Mouse (Mus musculus) limb, embryonic 11.5 days (tissue): Measurements from ENCODE around the gene Pdap1. TPM values are rescaled to one million over a fixed set of nuclear protein-coding genes. Genes with fewer than 3 reads are reported as not detected.
A peak's percentile ranks its signal among the peaks of the same experiment; 100 is the strongest.
"Not testable (repeated sequence)": the region's sequence is repeated elsewhere in the genome, so short reads cannot be mapped to it uniquely, and the experiment has no call there.

Experiments
- ATAC-seq: fragments of 200-750 bp; cut with Nextera tagmentation; 2 replicates; pipeline ENCODE4 v1.8.0; 2017; ENCODE audit warnings: low read depth; ENCODE audit not compliant: insufficient number of reproducible peaks, low FRiP score, low TSS enrichment
- DNase-seq: peaks from one replicate; pipeline ENCODE4 v3.0.0-alpha.2; 2015; ENCODE audit warnings: low spot score
- H3K27ac ChIP-seq: fragments of 300-500 bp; sonication (generic); replicated peaks from 2 replicates; pipeline ENCODE4 v1.5.1; 2014; ENCODE audit warnings: low read depth, mild to moderate bottlenecking, low read length
- H3K27me3 ChIP-seq: fragments of 300-500 bp; sonication (generic); 2 replicates; pipeline ENCODE4 v1.6.1; 2014; ENCODE audit warnings: mild to moderate bottlenecking, low read length, mixed read lengths; ENCODE audit not compliant: control insufficient read depth, insufficient read depth
- H3K36me3 ChIP-seq: fragments of 300-500 bp; sonication (generic); 2 replicates; pipeline ENCODE4 v1.6.1; 2014; ENCODE audit warnings: mild to moderate bottlenecking, low read length, moderate library complexity, mixed read lengths; ENCODE audit not compliant: control insufficient read depth, insufficient read depth
- H3K4me1 ChIP-seq: fragments of 300-500 bp; sonication (generic); 2 replicates; pipeline ENCODE4 v1.6.1; 2014; ENCODE audit warnings: low read length, mixed read lengths; ENCODE audit not compliant: control insufficient read depth, insufficient read depth
- H3K4me2 ChIP-seq: fragments of 300-500 bp; sonication (generic); 2 replicates; pipeline ENCODE4 v1.6.1; 2014; ENCODE audit warnings: low read depth, mild to moderate bottlenecking, moderate library complexity; ENCODE audit not compliant: severe bottlenecking
- H3K4me3 ChIP-seq: fragments of 300-500 bp; sonication (generic); 2 replicates; pipeline ENCODE4 v1.5.1; 2014; ENCODE audit warnings: low read depth, low read length
- H3K9ac ChIP-seq: fragments of 300-500 bp; sonication (generic); 2 replicates; pipeline ENCODE4 v1.6.1; 2014; ENCODE audit warnings: mild to moderate bottlenecking, low read length
- H3K9me3 ChIP-seq: fragments of 300-500 bp; sonication (generic); 2 replicates; pipeline ENCODE4 v1.6.1; 2016; ENCODE audit warnings: low read length; ENCODE audit not compliant: control insufficient read depth
- WGBS: fragments of 180-500 bp; shearing (Covaris S2); extraction: QIAGEN DNeasy Blood & Tissue Kit; methylation state at CpG from one replicate; pipeline ENCODE4 v1.1.7; 2014; 5-methylcytosine and 5-hydroxymethylcytosine counted together
- polyA plus RNA-seq: library from polyadenylated mRNA; unstranded; fragments of >200 nt; fragmentation: Nextera tagmentation; extraction: Ambion mirVana; gene quantifications from 2 replicates; pipeline ENCODE4 v1.2.1, GENCODE M21; 2014

The Pdap1 gene
- polyA plus RNA-seq, 1 experiment from 2014 or later: 140 TPM

- H3K27me3 ChIP-seq, DNase-seq, H3K9me3 ChIP-seq, H3K4me2 ChIP-seq, H3K4me3 ChIP-seq, H3K4me1 ChIP-seq, ATAC-seq, H3K27ac ChIP-seq, H3K9ac ChIP-seq: not testable (repeated sequence)
- 87% methylated on average over 3 of the region's 6 CpGs for WGBS
- peaks cover 57% of the 10 kb centered on the region for H3K36me3 ChIP-seq
Measured at GRCm38 (mm10) chr5:145129773-145130172, 10.3 kb downstream of the Pdap1 start.

- no peak overlapping the region for H3K9ac ChIP-seq
- no peaks in the 10 kb centered on the region for H3K9me3 ChIP-seq
- no peak for DNase-seq
- H3K27ac ChIP-seq: no peak overlapping the region
- no peak for ATAC-seq
- no peak overlapping the region for H3K4me2 ChIP-seq
- no peaks in the 10 kb centered on the region for H3K27me3 ChIP-seq
- H3K4me3 ChIP-seq: no peak overlapping the region
- 94% methylated on average over 4 of the region's 4 CpGs for WGBS
- peaks cover 57% of the 10 kb centered on the region for H3K36me3 ChIP-seq
- no peaks in the 10 kb centered on the region for H3K4me1 ChIP-seq
Measured at GRCm38 (mm10) chr5:145129124-145129523, 10.9 kb downstream of the Pdap1 start.

- Histone ChIP-seq H3K27ac (no peak overlapping the region), H3K27me3 (no peaks in the 10 kb centered on the region), H3K4me3 (no peak overlapping the region), H3K9ac (no peak overlapping the region), H3K36me3 (peaks cover 45% of the 10 kb centered on the region), H3K4me2 (no peak overlapping the region), H3K4me1 (no peaks in the 10 kb centered on the region), H3K9me3 (no peaks in the 10 kb centered on the region)
- ATAC-seq: no peak
- DNase-seq: no peak
- WGBS: 94% methylated on average over 9 of the region's 9 CpGs
Measured at GRCm38 (mm10) chr5:145126580-145126979, 13.5 kb downstream of the Pdap1 start.

GRCm38 (mm10) chr5:145123396-145123795 is 16.6 kb downstream of the Pdap1 start:
- no peak for ATAC-seq
- Histone ChIP-seq H3K27ac (no peak overlapping the region), H3K36me3 (peaks cover 25% of the 10 kb centered on the region), H3K27me3 (no peaks in the 10 kb centered on the region), H3K9me3 (no peaks in the 10 kb centered on the region), H3K4me1 (0 out of 2 replicates have a peak, but pooled peaks cover 3% of the 10 kb centered on the region), H3K9ac (no peak overlapping the region), H3K4me2 (no peak overlapping the region), H3K4me3 (no peak overlapping the region)
- 93% methylated on average over 19 of the region's 19 CpGs for WGBS
- no peak for DNase-seq

- H3K9ac ChIP-seq: no peak overlapping the region
- no peak overlapping the region for H3K4me3 ChIP-seq
- 0 out of 2 replicates have a peak, but pooled peaks cover 3% of the 10 kb centered on the region for H3K4me1 ChIP-seq
- no peak for ATAC-seq
- no peak for DNase-seq
- H3K9me3 ChIP-seq: no peaks in the 10 kb centered on the region
- H3K27ac ChIP-seq: no peak overlapping the region
- 53% methylated on average over 7 of the region's 7 CpGs for WGBS
- no peaks in the 10 kb centered on the region for H3K27me3 ChIP-seq
- no peak overlapping the region for H3K4me2 ChIP-seq
- peaks cover 11% of the 10 kb centered on the region; the same call in 1 of the 2 replicates for H3K36me3 ChIP-seq
Measured at GRCm38 (mm10) chr5:145120921-145121320, 19.1 kb downstream of the Pdap1 start.

GRCm38 (mm10) chr5:145119385-145119784 is 20.7 kb downstream of the Pdap1 start:
- H3K9me3 ChIP-seq: no peaks in the 10 kb centered on the region
- H3K9ac ChIP-seq: no peak overlapping the region
- no peak overlapping the region for H3K4me3 ChIP-seq
- H3K36me3 ChIP-seq: peaks cover 6% of the 10 kb centered on the region; the same call in 1 of the 2 replicates
- WGBS: 94% methylated on average over 2 of the region's 2 CpGs
- no peak overlapping the region for H3K4me2 ChIP-seq
- H3K27me3 ChIP-seq: no peaks in the 10 kb centered on the region
- ATAC-seq: no peak
- H3K4me1 ChIP-seq: peaks cover 6% of the 10 kb centered on the region; the same call in 1 of the 2 replicates
- H3K27ac ChIP-seq: no peak overlapping the region
- DNase-seq: no peak

GRCm38 (mm10) chr5:145118461-145118860 is 21.6 kb downstream of the Pdap1 start:
- H3K27me3 ChIP-seq: no peaks in the 10 kb centered on the region
- H3K9ac ChIP-seq: no peak overlapping the region
- 89% methylated on average over 5 of the region's 5 CpGs for WGBS
- DNase-seq (no peak), ATAC-seq (no peak)
- no peak overlapping the region for H3K4me3 ChIP-seq
- no peak overlapping the region for H3K4me2 ChIP-seq
- peaks cover 6% of the 10 kb centered on the region; the same call in 1 of the 2 replicates for H3K4me1 ChIP-seq
- no peaks in the 10 kb centered on the region for H3K9me3 ChIP-seq
- no peak overlapping the region for H3K27ac ChIP-seq
- peaks cover 5% of the 10 kb centered on the region; the same call in 1 of the 2 replicates for H3K36me3 ChIP-seq

- Histone ChIP-seq H3K4me2 (no peak overlapping the region), H3K27me3 (no peaks in the 10 kb centered on the region), H3K9me3 (no peaks in the 10 kb centered on the region), H3K4me3 (no peak overlapping the region), H3K36me3 (peaks cover 2% of the 10 kb centered on the region; the same call in 1 of the 2 replicates), H3K9ac (no peak overlapping the region), H3K4me1 (peaks cover 6% of the 10 kb centered on the region; the same call in 1 of the 2 replicates), H3K27ac (no peak overlapping the region)
- 64% methylated on average over 6 of the region's 6 CpGs for WGBS
- no peak for DNase-seq
- no peak for ATAC-seq
Measured at GRCm38 (mm10) chr5:145118005-145118404, 22.0 kb downstream of the Pdap1 start.

GRCm38 (mm10) chr5:145116916-145117315 is 23.1 kb downstream of the Pdap1 start:
- DNase-seq (peak; percentile 79), ATAC-seq (no peak)
- Histone ChIP-seq H3K27me3 (no peaks in the 10 kb centered on the region), H3K4me2 (no peak overlapping the region), H3K9ac (no peak overlapping the region), H3K4me3 (no peak overlapping the region), H3K36me3 (0 out of 2 replicates have a peak, but pooled peaks cover 2% of the 10 kb centered on the region), H3K4me1 (peaks cover 6% of the 10 kb centered on the region; the same call in 1 of the 2 replicates), H3K27ac (no peak overlapping the region), H3K9me3 (no peaks in the 10 kb centered on the region)
- WGBS: 44% methylated on average over 10 of the region's 10 CpGs
